Mouse (Mus musculus) embryonic facial prominence, embryonic 12.5 days (tissue): ENCODE measurements around the gene S1pr5. TPM values are rescaled to one million over a fixed set of nuclear protein-coding genes. Genes with fewer than 3 reads are reported as not detected.
"Not testable (repeated sequence)": the region's sequence is repeated elsewhere in the genome, so short reads cannot be mapped to it uniquely, and the experiment has no call there.

Experiments
- ATAC-seq: fragments of 200-750 bp; cut with Nextera tagmentation; 2 replicates; pipeline ENCODE4 v1.8.0; 2017; ENCODE audit not compliant: insufficient number of reproducible peaks, insufficient read depth, low FRiP score, low TSS enrichment
- H3K27ac ChIP-seq: fragments of 300-500 bp; sonication (generic); 2 replicates; pipeline ENCODE4 v1.5.1; 2016; ENCODE audit warnings: mild to moderate bottlenecking
- H3K27me3 ChIP-seq: fragments of 300-500 bp; sonication (generic); 2 replicates; pipeline ENCODE4 v1.6.1; 2016; ENCODE audit warnings: mild to moderate bottlenecking, moderate library complexity
- H3K36me3 ChIP-seq: fragments of 300-500 bp; sonication (generic); 2 replicates; pipeline ENCODE4 v1.6.1; 2016; ENCODE audit warnings: mild to moderate bottlenecking
- H3K4me1 ChIP-seq: fragments of 300-500 bp; sonication (generic); 2 replicates; pipeline ENCODE4 v1.6.1; 2016
- H3K4me2 ChIP-seq: fragments of 300-500 bp; sonication (generic); replicated peaks from 2 replicates; pipeline ENCODE4 v1.6.1; 2016; ENCODE audit warnings: mild to moderate bottlenecking, moderate library complexity
- H3K4me3 ChIP-seq: fragments of 300-500 bp; sonication (generic); 2 replicates; pipeline ENCODE4 v1.5.1; 2016; ENCODE audit warnings: mild to moderate bottlenecking
- H3K9ac ChIP-seq: fragments of 300-500 bp; sonication (generic); 2 replicates; pipeline ENCODE4 v1.6.1; 2016; ENCODE audit warnings: mild to moderate bottlenecking, moderate library complexity
- H3K9me3 ChIP-seq: fragments of 300-500 bp; sonication (generic); 2 replicates; pipeline ENCODE4 v1.6.1; 2016; ENCODE audit warnings: mild to moderate bottlenecking, moderate library complexity
- WGBS: fragments of 180-500 bp; shearing (Covaris S2); methylation state at CpG from one replicate; pipeline ENCODE4 v1.1.7; 2016; 5-methylcytosine and 5-hydroxymethylcytosine counted together
- polyA plus RNA-seq: library from polyadenylated mRNA; unstranded; fragments of >200 nt; fragmentation: Nextera tagmentation; extraction: Ambion mirVana; gene quantifications from 2 replicates; pipeline ENCODE4 v1.2.1, GENCODE M21; 2016

The S1pr5 gene
- polyA plus RNA-seq, 1 experiment from 2014 or later = 0.42 TPM

GRCm38 (mm10) chr9:21277776-21278175, 29.5 kb upstream of the S1pr5 start:
- ATAC-seq = no peak
- Histone ChIP-seq H3K9me3 (no peaks in the 10 kb centered on the region), H3K4me1 (no peaks in the 10 kb centered on the region), H3K27me3 (no peaks in the 10 kb centered on the region), H3K4me2 (no peak overlapping the region), H3K27ac (no peak overlapping the region), H3K9ac (no peak overlapping the region), H3K36me3 (peaks cover 89% of the 10 kb centered on the region), H3K4me3 (no peak overlapping the region)
- 96% methylated on average over 5 of the region's 5 CpGs for WGBS

GRCm38 (mm10) chr9:21276307-21276706, 28.1 kb upstream of the S1pr5 start:
- 86% methylated on average over 8 of the region's 8 CpGs for WGBS
- H3K4me2 ChIP-seq = no peak overlapping the region
- ATAC-seq = no peak
- no peak overlapping the region for H3K9ac ChIP-seq
- no peaks in the 10 kb centered on the region for H3K27me3 ChIP-seq
- H3K4me3 ChIP-seq = no peak overlapping the region
- H3K36me3 ChIP-seq = peaks cover 90% of the 10 kb centered on the region
- no peak overlapping the region for H3K27ac ChIP-seq
- no peaks in the 10 kb centered on the region for H3K4me1 ChIP-seq
- H3K9me3 ChIP-seq = no peaks in the 10 kb centered on the region

DNA sequence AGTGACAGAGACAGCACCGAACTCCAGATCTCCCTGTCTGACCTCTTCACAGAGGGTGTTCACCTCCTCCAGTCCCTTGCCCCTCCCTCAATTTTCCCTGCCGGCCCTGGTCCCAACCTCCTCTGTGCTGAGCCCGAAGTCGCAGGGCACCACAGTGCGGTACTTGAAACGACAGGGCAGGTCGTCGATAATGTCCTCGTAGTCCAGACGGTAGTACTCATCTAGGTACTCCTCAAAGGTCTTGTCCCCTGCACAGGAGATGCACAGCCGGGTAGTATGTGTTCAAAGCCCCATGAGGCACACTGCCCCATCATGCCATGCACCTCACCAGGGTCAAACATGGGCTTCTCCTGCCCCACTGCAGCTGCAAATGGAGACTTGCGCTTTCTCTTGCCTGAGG, 27.5 kb upstream of the S1pr5 start:
- ATAC-seq = no peak
- peaks cover 90% of the 10 kb centered on the region for H3K36me3 ChIP-seq
- H3K27ac ChIP-seq = no peak overlapping the region
- H3K27me3 ChIP-seq = no peaks in the 10 kb centered on the region
- H3K4me3 ChIP-seq = no peak overlapping the region
- no peaks in the 10 kb centered on the region for H3K4me1 ChIP-seq
- H3K4me2 ChIP-seq = no peak overlapping the region
- H3K9ac ChIP-seq = no peak overlapping the region
- 87% methylated on average over 12 of the region's 12 CpGs for WGBS
- no peaks in the 10 kb centered on the region for H3K9me3 ChIP-seq

GRCm38 (mm10) chr9:21275013-21275710, 26.9 kb upstream of the S1pr5 start:
- Histone ChIP-seq H3K9ac (no peak overlapping the region), H3K9me3 (no peaks in the 10 kb centered on the region), H3K4me1 (no peaks in the 10 kb centered on the region), H3K4me2 (no peak overlapping the region), H3K27ac (no peak overlapping the region), H3K36me3 (peaks cover 92% of the 10 kb centered on the region), H3K27me3 (no peaks in the 10 kb centered on the region), H3K4me3 (no peak overlapping the region)
- ATAC-seq = no peak
- WGBS = 87% methylated on average over 7 of the region's 7 CpGs

- no peak overlapping the region for H3K4me3 ChIP-seq
- H3K9me3 ChIP-seq = no peaks in the 10 kb centered on the region
- H3K27me3 ChIP-seq = no peaks in the 10 kb centered on the region
- H3K36me3 ChIP-seq = peaks cover 90% of the 10 kb centered on the region
- ATAC-seq = no peak
- H3K27ac ChIP-seq = no peak overlapping the region
- H3K4me2 ChIP-seq = no peak overlapping the region
- WGBS = 95% methylated on average over 3 of the region's 3 CpGs
- no peaks in the 10 kb centered on the region for H3K4me1 ChIP-seq
- H3K9ac ChIP-seq = no peak overlapping the region
Measured at GRCm38 (mm10) chr9:21274336-21274735, 26.1 kb upstream of the S1pr5 start.

- H3K4me1 ChIP-seq = no peaks in the 10 kb centered on the region
- H3K9me3 ChIP-seq = no peaks in the 10 kb centered on the region
- 81% methylated on average over 7 of the region's 7 CpGs for WGBS
- no peaks in the 10 kb centered on the region for H3K27me3 ChIP-seq
- H3K4me3 ChIP-seq = no peak overlapping the region
- H3K36me3 ChIP-seq = peaks cover 91% of the 10 kb centered on the region
- no peak for ATAC-seq
- no peak overlapping the region for H3K9ac ChIP-seq
- no peak overlapping the region for H3K4me2 ChIP-seq
- H3K27ac ChIP-seq = no peak overlapping the region
Measured at GRCm38 (mm10) chr9:21273520-21274228, 25.4 kb upstream of the S1pr5 start.

- Histone ChIP-seq H3K36me3 (peaks cover 95% of the 10 kb centered on the region), H3K27me3 (no peaks in the 10 kb centered on the region)
- WGBS = 85% methylated on average over 8 of the region's 8 CpGs
Measured at GRCm38 (mm10) chr9:21273094-21273493, 24.9 kb upstream of the S1pr5 start.

DNA sequence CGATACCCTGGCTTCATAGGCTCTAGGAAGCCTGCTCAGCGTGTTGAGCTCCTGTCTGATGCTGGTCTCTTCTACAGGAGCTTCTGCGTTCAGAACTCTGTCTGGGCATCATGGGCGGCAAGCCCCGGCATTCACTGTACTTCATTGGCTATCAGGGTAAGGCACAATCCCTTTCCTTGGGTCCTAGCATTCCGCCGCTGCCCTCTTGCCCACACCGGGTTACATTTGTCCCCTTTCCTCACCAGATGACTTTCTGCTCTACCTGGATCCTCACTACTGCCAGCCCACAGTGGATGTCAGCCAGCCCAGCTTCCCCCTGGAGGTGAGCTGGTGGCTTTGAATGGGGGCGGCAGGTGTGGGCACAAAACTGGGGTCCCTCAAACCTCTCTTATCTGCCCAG, 24.1 kb upstream of the S1pr5 start:
- Histone ChIP-seq H3K4me3 (no peak overlapping the region), H3K27me3 (no peaks in the 10 kb centered on the region), H3K4me1 (no peaks in the 10 kb centered on the region), H3K4me2 (no peak overlapping the region), H3K27ac (no peak overlapping the region), H3K9ac (no peak overlapping the region), H3K9me3 (no peaks in the 10 kb centered on the region), H3K36me3 (peaks cover 92% of the 10 kb centered on the region)
- no peak for ATAC-seq
- 91% methylated on average over 9 of the region's 9 CpGs for WGBS

More at GRCm38 (mm10) chr9:21273094-21273493, 24.9 kb upstream of the S1pr5 start:
- Histone ChIP-seq H3K9me3 (no peaks in the 10 kb centered on the region), H3K4me1 (no peaks in the 10 kb centered on the region), H3K27ac (no peak overlapping the region), H3K4me2 (no peak overlapping the region), H3K4me3 (no peak overlapping the region), H3K9ac (no peak overlapping the region)
- no peak for ATAC-seq

DNA sequence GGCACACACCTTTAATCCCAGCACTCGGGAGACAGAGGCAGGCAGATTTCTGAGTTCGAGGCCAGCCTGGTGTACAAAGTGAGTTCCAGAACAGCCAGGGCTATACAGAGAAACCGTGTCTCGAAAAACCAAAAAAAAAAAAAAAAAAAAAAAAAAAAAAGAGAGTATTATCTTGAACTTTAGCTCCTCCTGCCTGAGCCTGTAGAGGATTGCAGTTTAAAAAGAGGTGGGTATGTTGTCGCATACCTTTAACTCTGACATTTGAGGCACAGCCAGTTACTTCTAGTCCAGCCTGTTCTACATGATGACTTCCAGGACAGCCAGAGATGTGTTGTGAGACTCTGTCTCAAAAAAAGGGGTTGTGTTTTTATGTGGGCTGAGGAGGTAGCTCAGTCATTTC, 21.3 kb upstream of the S1pr5 start:
- H3K4me1 ChIP-seq = peaks cover 15% of the 10 kb centered on the region
- H3K27me3 ChIP-seq, H3K9me3 ChIP-seq, H3K4me3 ChIP-seq, H3K27ac ChIP-seq, ATAC-seq, H3K4me2 ChIP-seq, H3K9ac ChIP-seq: not testable (repeated sequence)
- 78% methylated on average over 5 of the region's 5 CpGs for WGBS
- H3K36me3 ChIP-seq = peaks cover 74% of the 10 kb centered on the region

GRCm38 (mm10) chr9:21268305-21268704, 20.1 kb upstream of the S1pr5 start:
- no peak overlapping the region for H3K27ac ChIP-seq
- WGBS = 95% methylated on average over 16 of the region's 16 CpGs
- no peaks in the 10 kb centered on the region for H3K9me3 ChIP-seq
- H3K4me2 ChIP-seq = no peak overlapping the region
- peaks cover 61% of the 10 kb centered on the region for H3K36me3 ChIP-seq
- H3K9ac ChIP-seq = no peak overlapping the region
- H3K4me1 ChIP-seq = peaks cover 19% of the 10 kb centered on the region
- H3K27me3 ChIP-seq = no peaks in the 10 kb centered on the region
- H3K4me3 ChIP-seq = no peak overlapping the region
- no peak for ATAC-seq

DNA sequence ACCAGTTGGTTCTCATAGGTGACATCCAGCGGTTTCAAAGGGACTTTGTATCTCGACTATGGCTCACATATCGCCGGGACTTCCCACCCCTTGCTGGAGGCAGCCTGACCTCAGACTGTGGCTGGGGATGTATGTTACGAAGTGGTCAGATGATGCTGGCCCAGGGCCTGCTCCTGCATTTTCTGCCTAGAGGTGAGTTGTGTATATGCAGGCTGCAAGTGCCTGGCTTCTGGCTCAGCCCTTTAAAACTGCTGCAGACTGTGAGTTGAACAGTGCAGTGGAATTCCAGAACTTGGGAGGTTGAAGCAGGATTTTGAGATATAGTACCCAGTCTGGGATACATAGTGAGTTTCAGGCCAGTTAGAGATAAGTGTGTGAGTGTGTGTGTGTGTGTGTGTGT, 18.6 kb upstream of the S1pr5 start:
- H3K9ac ChIP-seq = no peak overlapping the region
- H3K36me3 ChIP-seq = peaks cover 49% of the 10 kb centered on the region
- no peaks in the 10 kb centered on the region for H3K9me3 ChIP-seq
- ATAC-seq = no peak
- 89% methylated on average over 5 of the region's 5 CpGs for WGBS
- no peak overlapping the region for H3K4me3 ChIP-seq
- no peaks in the 10 kb centered on the region for H3K27me3 ChIP-seq
- peaks cover 19% of the 10 kb centered on the region for H3K4me1 ChIP-seq
- no peak overlapping the region for H3K4me2 ChIP-seq
- H3K27ac ChIP-seq = no peak overlapping the region

GRCm38 (mm10) chr9:21265611-21266010, 17.4 kb upstream of the S1pr5 start:
- Histone ChIP-seq H3K4me1 (peaks cover 19% of the 10 kb centered on the region), H3K27me3 (no peaks in the 10 kb centered on the region), H3K9me3 (no peaks in the 10 kb centered on the region), H3K27ac (no peak overlapping the region), H3K36me3 (peaks cover 36% of the 10 kb centered on the region), H3K9ac (peak overlapping the region; percentile 81), H3K4me3 (peak overlapping the region; percentile 80), H3K4me2 (peak overlapping the region; percentile 82)
- 5% methylated on average over 11 of the region's 11 CpGs for WGBS
- ATAC-seq = 0 out of 2 replicates have a peak, but pooled peaks have one; percentile 9
